Mouse (Mus musculus) cortical plate, adult 2 months (tissue): Measurements from ENCODE around the gene Odf2. TPM values are rescaled to one million over a fixed set of nuclear protein-coding genes. Genes with fewer than 3 reads are reported as not detected.
"Not testable (repeated sequence)": the region's sequence is repeated elsewhere in the genome, so short reads cannot be mapped to it uniquely, and the experiment has no call there.

Experiments used
- H3K27ac ChIP-seq: fragments of 200-500 bp; 2 replicates; pipeline ENCODE4 v1.5.1; 2012; ENCODE audit warnings: low read length, control low read depth, inconsistent platforms; ENCODE audit not compliant: insufficient read depth
- H3K4me1 ChIP-seq: fragments of 200-500 bp; 2 replicates; pipeline ENCODE4 v1.6.1; 2011; ENCODE audit warnings: low read length; ENCODE audit not compliant: control insufficient read depth, insufficient read depth
- H3K4me3 ChIP-seq: fragments of 200-500 bp; 2 replicates; pipeline ENCODE4 v1.5.1; 2011; ENCODE audit warnings: mild to moderate bottlenecking, low read length, control low read depth; ENCODE audit not compliant: insufficient read depth
- CTCF ChIP-seq: fragments of 200-500 bp; IDR thresholded peaks from 2 replicates; pipeline ENCODE4 v1.5.1; 2011; ENCODE audit warnings: mild to moderate bottlenecking, control low read depth, low read length; ENCODE audit not compliant: insufficient read depth; ENCODE audit errors: extremely low read depth
- POLR2A ChIP-seq: fragments of 200-500 bp; IDR thresholded peaks from 2 replicates; pipeline ENCODE4 v1.6.1; 2011; ENCODE audit warnings: mild to moderate bottlenecking, low read length, control low read depth; ENCODE audit not compliant: insufficient read depth; ENCODE audit errors: extremely low read depth
- polyA plus RNA-seq: library from polyadenylated mRNA; depleted of rRNA; stranded (reverse); fragments of >200 nt; gene quantifications from 2 replicates; pipeline ENCODE4 v1.2.3, GENCODE M21; 2012

Odf2 gene
- polyA plus RNA-seq, 1 experiment: 172 TPM

DNA sequence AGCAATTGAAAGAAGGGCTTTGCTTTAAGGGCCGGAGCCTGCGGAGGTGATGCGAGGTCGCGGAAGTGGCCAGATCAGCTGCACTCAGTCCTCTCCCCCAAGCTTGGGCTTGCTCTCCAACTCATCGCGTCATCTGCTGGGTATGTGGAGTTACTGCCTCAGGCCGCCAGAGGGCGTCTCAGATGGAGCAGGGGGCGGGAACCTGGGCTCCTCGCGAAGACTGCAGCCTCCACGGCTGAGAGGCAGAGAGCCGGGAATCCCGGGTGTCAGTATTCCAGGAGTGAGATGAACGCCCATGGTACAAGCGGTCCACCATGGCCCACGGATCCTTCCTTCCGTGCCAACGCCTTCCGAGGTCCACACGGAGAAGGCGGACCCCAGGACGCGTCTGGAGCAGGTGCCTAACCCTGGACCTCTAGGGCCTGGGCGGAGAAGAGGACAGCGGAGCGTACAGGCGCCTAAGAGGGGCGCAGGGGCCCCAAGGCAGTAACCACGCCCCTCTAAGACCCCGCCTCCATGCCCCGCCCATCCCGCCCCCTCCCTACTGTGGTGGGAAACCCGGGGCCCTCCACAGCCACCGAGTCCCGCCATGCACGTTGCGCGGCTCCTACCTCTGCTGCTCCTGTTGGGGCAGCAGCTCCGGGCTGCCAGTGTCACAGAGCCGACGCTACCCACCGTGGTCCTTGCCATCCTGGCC lies 19.9 kb upstream of the Odf2 start, which contains the start of gene Cercam:
Gene Cercam (plus strand): TSS at position 216 of the 697 bp plus-strand sequence.
- Histone ChIP-seq H3K4me1 (no peaks in the 10 kb centered on the region), H3K4me3 (peak within 1 kb of the TSS; percentile 47), H3K27ac (no peak within 1 kb of the TSS)
- TF ChIP-seq CTCF (peak; percentile 77), POLR2A (no peak)

GRCm38 (mm10) chr2:29869646-29870451 lies 19.2 kb upstream of the Odf2 start:
- H3K4me3 ChIP-seq: peak overlapping the region; percentile 47
- no peaks in the 10 kb centered on the region for H3K4me1 ChIP-seq
- no peak for TF ChIP-seq POLR2A
- TF ChIP-seq CTCF: no peak
- H3K27ac ChIP-seq: no peak overlapping the region

GRCm38 (mm10) chr2:29872581-29873295 lies 16.3 kb upstream of the Odf2 start:
- no peaks in the 10 kb centered on the region for H3K4me1 ChIP-seq
- no peak overlapping the region for H3K4me3 ChIP-seq
- no peak overlapping the region for H3K27ac ChIP-seq
- no peak for TF ChIP-seq POLR2A
- TF ChIP-seq CTCF: no peak

DNA sequence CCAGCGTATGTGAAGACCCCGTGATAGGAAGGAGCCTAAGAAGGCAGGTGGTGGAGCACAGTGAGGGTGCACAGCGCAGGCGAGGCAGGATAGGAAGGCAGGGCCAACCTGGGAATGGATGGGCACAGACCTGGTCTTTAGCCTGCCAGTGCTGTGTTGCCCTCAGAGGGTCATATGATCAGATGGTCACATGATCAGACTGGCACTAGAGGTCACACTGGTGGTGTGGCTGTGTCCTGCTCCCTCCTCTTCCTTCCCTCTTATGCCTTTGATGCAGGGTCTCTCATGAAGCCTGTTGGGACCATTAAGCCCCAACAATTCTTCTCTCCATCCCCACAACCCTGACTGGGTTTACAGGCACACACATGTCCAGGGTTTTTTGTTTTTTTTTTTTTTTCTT lies 15.2 kb upstream of the Odf2 start:
- H3K4me3 ChIP-seq: no peak overlapping the region

DNA sequence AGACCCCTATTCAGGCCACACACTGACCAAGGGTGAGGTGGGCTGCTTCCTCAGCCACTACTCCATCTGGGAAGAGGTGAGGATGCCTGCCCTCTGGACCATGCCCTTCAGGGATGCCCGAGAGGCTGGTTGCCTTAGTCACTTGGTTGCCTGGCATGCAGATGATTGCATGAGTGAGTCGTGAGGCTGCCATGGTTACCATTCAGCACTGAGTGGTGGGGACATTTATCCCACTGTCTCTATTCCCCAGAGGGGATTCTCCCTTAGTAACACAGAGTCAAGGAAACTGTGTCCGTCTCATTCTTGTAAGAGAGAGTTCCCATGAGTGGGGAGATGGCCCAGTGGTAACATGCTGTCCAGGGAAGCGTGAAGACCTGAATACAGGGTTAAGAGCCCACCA lies 11.0 kb upstream of the Odf2 start:
- Histone ChIP-seq H3K4me3 (no peak overlapping the region), H3K4me1 (no peaks in the 10 kb centered on the region), H3K27ac (no peak overlapping the region)
- TF ChIP-seq CTCF: no peak

More for the DNA sequence above, 15.2 kb upstream of the Odf2 start:
- H3K27ac ChIP-seq: no peak overlapping the region
- H3K4me1 ChIP-seq: no peaks in the 10 kb centered on the region
- TF ChIP-seq POLR2A (no peak), CTCF (no peak)

GRCm38 (mm10) chr2:29879191-29879590 lies 9.8 kb upstream of the Odf2 start:
- no peak overlapping the region for H3K4me3 ChIP-seq
- H3K27ac ChIP-seq: no peak overlapping the region
- TF ChIP-seq CTCF (no peak), POLR2A (no peak)
- no peaks in the 10 kb centered on the region for H3K4me1 ChIP-seq

DNA sequence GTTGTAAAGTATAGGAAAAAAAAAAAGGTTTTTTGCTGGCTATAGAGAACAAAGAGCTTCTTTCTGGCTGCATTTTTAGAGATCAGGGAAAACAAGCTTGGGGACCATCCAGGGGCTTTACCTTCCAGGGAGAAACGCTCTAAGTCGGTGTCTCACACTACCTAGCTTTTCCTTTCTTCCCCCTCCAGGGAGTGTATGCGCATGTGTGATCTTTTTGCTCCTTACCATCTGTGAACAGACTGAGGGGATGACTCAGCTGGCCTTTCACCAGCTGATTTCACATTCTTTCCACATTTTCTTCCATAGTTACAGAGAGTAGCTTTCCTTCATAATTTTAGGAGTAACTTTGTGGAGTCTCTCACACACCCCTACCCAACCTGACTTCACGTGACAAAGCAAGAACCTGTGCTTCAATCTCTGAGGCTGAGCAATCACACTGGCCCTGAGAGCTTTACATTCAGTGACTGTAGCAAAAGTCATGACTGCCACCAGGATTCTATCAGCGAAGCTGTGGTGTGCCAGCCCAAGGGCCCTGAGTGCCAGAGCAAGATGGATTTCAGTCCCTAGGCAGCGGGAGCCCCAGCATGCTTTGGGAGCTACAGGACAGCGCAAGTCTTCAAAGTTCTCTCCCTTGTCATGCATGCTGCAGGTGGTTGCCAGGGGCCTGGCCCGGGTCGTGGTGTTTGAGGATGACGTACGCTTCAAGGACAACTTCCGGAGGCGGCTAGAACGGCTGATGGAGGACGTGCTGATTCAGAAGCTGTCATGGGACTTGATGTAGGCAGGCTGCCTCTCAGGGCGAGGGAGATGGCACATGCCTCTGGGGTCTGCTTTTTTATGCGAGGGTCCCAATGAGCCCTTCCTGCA lies 8.8 kb upstream of the Odf2 start:
- no peak overlapping the region for H3K4me3 ChIP-seq
- H3K27ac ChIP-seq: no peak overlapping the region
- no peaks in the 10 kb centered on the region for H3K4me1 ChIP-seq
- no peak for TF ChIP-seq POLR2A
- TF ChIP-seq CTCF: no peak

DNA sequence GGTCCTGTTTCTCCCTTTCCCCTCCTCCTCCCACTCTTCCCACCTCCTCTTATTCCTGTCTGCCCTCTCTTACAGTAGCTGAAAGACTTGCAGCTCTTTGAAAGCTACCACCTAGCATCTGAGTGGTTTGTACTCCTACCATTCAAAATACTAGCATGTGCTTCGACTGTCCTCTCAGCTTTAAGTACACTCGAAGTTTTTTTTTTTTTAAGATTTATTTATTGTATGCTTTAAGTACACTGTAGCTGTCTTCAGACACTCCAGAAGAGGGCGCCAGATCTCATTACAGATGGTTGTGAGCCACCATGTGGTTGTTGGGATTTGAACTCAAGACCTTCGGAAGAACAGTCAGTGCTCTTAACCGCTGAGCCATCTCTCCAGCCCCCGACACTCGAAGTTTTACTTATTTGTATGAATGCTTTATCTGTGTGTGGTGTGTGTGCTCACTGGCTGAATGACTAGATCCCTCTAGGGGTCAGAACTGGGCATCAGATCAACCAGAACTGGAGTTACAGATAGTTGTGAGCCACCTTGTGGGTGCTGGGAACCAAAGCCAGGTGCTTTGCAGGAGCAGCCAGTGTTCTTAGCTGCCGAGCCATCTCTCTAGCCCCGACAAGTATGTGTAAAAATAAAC lies 2.2 kb upstream of the Odf2 start:
- not testable (repeated sequence) for H3K27ac ChIP-seq, H3K4me3 ChIP-seq, H3K4me1 ChIP-seq
